Mouse (Mus musculus) liver, embryonic 11.5 days (tissue): ENCODE data around the gene Prox2. TPM values are rescaled to one million over a fixed set of nuclear protein-coding genes. Genes with fewer than 3 reads are reported as not detected.

Experiments
- polyA plus RNA-seq: library from polyadenylated mRNA; unstranded; fragments of >200 nt; fragmentation: Nextera tagmentation; extraction: Ambion mirVana; gene quantifications from 2 replicates; pipeline ENCODE4 v1.2.1, GENCODE M21; 2014

Gene Prox2
- polyA plus RNA-seq, 1 experiment from 2014 or later: 4.3 TPM

Other genes with a start within 250 kb of the Prox2 start
- 0.16 and 0.29 TPM in 2 replicates for gene Ltbp2, start 234.2 kb downstream of the Prox2 start, polyA plus RNA-seq
- gene Fcf1, start 139.9 kb downstream of the Prox2 start, polyA plus RNA-seq: 205 and 215 TPM in 2 replicates
- gene Arel1, start 139.9 kb downstream of the Prox2 start, polyA plus RNA-seq: 19.6 and 22.9 TPM in 2 replicates
- gene Ylpm1, start 114.4 kb downstream of the Prox2 start, polyA plus RNA-seq: 25.5 and 30.7 TPM in 2 replicates
- gene Dlst, start 74 bp upstream of the Prox2 start, polyA plus RNA-seq: 139 and 143 TPM in 2 replicates
- 0.99 and 1.1 TPM in 2 replicates for gene Rps6kl1, start 40.5 kb upstream of the Prox2 start, polyA plus RNA-seq
- gene Pgf, start 67.0 kb upstream of the Prox2 start, polyA plus RNA-seq: 4.0 and 5.7 TPM in 2 replicates
- gene Eif2b2, start 108.7 kb upstream of the Prox2 start, polyA plus RNA-seq: 75.6 and 86.5 TPM in 2 replicates
- 6.1 and 7.8 TPM in 2 replicates for gene Mlh3, start 159.8 kb upstream of the Prox2 start, polyA plus RNA-seq
- gene Acyp1, start 177.7 kb upstream of the Prox2 start, polyA plus RNA-seq: 88.3 and 92.2 TPM in 2 replicates
- gene Zc2hc1c, start 177.8 kb upstream of the Prox2 start, polyA plus RNA-seq: 0.43 and 0.49 TPM in 2 replicates
- gene Nek9, start 228.6 kb upstream of the Prox2 start, polyA plus RNA-seq: 7.2 and 9.4 TPM in 2 replicates